Mouse (Mus musculus) testis, adult 2 months (tissue): ENCODE data around the gene Edil3.

ENCODE experiments used
- CTCF ChIP-seq: fragments of 200-500 bp; IDR thresholded peaks from 2 replicates; pipeline ENCODE4 v1.5.1; 2012; ENCODE audit warnings: low read depth, mild to moderate bottlenecking, inconsistent platforms, low read length, moderate library complexity; ENCODE audit not compliant: control insufficient read depth, insufficient read depth, insufficient replicate concordance
- POLR2A ChIP-seq: fragments of 200-500 bp; IDR thresholded peaks from 2 replicates; pipeline ENCODE4 v1.6.1; 2012; ENCODE audit warnings: low read depth, mild to moderate bottlenecking, inconsistent platforms, low read length, moderate library complexity; ENCODE audit not compliant: control insufficient read depth

DNA sequence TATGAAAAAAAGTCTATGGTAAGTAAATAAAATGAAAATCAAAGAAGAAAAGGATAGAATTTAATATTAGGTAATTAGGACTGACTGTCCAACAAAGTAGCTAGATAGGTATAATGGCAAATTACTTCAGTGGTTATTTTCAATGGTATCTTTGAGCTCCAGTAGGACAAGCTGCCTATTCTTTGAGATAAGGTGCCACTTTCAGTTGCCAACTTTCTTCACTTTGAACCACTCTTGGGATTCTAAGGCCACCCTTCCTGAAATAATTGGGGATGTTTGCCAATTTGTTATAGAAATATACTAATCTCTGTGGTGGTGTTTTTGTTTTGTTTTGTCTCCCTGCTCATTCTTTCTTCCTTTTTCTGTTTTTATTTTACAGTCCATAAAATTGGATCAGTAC, 537.1 kb downstream of the Edil3 start:
- TF ChIP-seq POLR2A (no peak), CTCF (no peak)
